Mouse (Mus musculus) brain, embryonic 18.5 days (tissue): ENCODE data around the gene Rhbg.

ENCODE experiments used
- DNase-seq: peaks from one replicate; pipeline ENCODE4 v3.0.0-alpha.2; 2012; ENCODE audit warnings: low read depth, low spot score

Rhbg gene

GRCm38 (mm10) chr3:88229526-88229925 lies 25.0 kb downstream of the Rhbg start:
- DNase-seq: no peak

DNA sequence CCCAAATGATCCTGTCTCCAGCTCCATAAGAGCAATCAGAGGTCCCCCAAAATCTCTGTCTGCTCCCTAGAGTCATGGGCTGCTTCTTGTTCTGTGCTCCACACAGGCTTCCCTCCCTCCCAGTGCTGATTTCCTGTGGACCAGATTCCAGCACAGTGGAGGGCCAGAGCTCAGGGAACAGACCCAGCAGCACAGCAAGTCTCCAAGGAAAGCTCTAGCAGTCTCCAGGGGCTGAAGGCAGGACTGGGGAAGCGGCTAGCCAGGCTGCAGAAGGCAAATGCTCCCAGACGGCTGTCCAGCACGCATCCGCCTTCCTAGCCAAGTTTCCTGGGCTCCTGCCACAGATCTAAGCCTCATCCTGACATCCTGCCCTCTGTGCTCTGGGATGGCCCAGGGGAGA lies 25.6 kb downstream of the Rhbg start:
- no peak for DNase-seq

GRCm38 (mm10) chr3:88227976-88228375 lies 26.5 kb downstream of the Rhbg start:
- DNase-seq: no peak

DNA sequence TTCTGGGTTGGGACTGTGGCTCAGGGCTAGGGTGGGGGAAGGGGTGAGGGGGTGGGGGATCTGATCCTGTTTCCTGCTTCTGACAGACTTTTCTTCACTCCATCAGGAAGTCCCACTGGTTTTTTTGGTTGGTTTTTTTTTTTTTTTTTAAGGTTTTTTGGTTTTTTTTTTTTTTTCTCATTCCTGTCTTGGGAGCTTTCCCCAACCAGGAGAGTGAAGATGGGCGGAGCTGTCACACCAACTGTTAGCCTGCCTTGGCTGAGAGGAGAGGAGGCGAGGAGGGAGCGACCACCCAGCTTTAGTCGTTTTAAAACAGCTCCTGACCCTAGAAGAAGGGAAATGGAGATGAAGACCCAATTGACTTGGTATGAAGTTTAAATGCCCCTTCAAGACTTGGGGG lies 27.2 kb downstream of the Rhbg start:
- DNase-seq: no peak

DNA sequence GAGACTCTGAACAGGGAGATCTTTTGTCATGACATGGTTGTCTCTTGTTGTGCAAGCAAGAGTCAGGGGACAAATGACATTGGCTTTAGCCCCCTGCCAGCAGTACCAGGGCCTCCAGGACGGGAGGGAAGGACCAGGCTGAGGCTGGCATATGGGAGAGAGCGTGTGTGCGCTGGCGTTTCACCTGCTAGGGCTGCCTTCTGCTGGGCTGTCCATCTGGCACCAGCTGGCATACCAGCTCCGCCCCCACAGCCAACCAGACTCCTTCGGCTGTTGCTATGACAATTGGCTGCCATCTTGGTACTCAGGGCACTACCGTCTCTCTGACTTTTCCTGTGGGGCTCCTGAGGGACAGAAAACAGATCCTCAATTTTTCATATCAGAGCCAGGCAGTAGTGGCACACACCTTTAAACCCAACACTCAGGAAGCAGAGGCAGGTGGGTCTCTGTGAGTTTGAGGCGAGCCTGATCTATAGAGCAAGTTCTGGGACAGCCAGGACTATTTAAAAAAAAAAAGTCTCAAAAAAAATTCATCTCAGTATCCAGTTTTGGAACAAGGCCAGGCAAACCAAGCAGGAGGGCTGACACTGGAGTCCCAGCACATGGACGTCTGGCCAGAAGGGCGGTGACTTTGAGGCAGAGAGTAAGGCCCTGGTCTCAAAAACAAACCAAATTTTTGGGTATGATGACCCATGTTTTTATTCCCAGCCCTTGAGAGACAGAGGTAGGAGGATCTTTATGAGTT lies 28.2 kb downstream of the Rhbg start:
- no peak for DNase-seq

GRCm38 (mm10) chr3:88224929-88225328 lies 29.6 kb downstream of the Rhbg start:
- no peak for DNase-seq

DNA sequence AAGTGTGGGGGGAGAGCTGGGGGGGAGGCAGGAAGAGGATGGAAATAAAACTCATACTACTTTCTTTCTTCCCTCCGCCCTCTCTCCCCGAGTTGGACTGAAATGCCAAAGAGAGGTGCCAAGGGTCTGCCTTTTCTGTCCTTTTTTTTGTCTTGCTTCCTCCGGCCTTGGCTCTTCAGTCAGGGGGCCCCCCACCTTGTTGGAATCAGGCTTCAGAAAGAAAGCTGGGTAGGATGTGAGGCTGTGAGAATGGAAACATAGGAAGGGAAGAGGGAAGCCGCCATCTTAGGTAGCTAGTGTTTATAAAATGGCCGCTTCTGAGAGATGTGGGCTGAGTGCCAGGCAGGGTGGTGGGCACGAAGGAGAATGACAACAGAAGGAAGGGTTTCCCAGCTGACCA lies 32.1 kb downstream of the Rhbg start:
- no peak for DNase-seq

- peak; percentile 94 for DNase-seq
Observed at GRCm38 (mm10) chr3:88221519-88222390, 32.8 kb downstream of the Rhbg start.

GRCm38 (mm10) chr3:88220842-88221241 lies 33.7 kb downstream of the Rhbg start:
- DNase-seq: no peak

DNA sequence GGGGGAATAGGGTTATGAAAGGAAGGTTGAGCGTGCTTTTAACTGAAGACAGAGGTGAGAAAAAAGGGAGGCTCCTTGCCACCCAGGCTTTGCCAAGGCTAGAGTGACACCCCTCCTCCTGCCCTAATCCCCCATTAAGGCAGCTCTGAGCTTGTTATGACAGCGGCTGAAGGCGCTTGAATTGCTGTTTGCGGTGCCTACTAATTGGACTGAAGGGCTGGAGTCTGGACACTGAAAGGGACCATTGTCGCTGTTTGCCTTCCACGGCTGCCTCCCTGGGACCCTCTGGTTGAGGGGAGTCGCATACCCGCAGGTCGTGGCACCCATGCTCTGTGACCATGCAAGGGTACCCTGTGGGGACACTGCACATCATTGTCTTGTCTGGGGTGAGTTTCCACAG lies 34.6 kb downstream of the Rhbg start:
- no peak for DNase-seq

DNA sequence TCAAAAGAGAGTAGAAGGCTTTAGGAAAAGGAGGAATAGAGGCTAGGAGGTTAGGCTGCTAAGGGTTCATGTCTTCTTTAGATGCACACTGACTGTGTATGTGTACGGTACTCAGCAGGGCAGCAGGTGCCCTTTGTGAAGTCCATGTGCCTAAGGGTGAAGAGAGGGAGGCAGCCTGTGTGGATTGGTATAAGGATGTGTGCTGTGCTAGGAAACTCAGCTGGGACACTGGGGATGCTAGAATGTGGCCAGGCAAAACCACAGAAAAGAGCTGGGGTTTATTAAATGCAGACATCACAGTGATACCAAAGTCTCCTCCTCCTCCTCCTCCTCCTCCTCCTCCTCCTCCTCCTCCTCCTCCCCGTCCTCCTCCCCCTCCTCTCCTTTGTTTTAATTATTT lies 36.8 kb downstream of the Rhbg start:
- no peak for DNase-seq

GRCm38 (mm10) chr3:88216534-88217326 lies 37.8 kb downstream of the Rhbg start:
- no peak for DNase-seq

- DNase-seq: no peak
Observed at GRCm38 (mm10) chr3:88216116-88216515, 38.4 kb downstream of the Rhbg start.

DNA sequence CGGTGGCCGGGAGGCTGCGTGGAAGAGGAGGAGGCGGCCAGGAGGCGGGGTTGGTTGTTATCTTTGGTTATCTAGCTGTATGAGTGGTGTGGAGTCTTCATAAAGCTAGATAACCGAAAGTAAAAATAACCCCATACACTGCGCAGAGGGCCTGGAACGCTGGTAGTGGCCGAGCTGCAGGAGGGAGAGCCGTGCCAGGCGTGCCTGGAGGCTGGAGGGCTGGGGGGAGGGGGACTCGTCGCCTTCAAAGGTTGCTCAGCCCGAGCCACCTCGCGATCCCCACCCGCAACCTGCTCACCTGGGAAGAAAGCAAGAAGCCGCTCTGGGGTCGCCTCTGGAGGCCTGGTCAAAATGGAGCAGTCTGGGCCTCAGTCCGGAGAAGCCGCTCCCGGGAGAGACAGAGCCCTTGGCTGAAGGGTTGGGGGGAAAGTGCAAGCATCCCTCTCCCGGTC lies 38.9 kb downstream of the Rhbg start:
- no peak for DNase-seq

- no peak for DNase-seq
Observed at GRCm38 (mm10) chr3:88214971-88215552, 39.4 kb downstream of the Rhbg start.

DNA sequence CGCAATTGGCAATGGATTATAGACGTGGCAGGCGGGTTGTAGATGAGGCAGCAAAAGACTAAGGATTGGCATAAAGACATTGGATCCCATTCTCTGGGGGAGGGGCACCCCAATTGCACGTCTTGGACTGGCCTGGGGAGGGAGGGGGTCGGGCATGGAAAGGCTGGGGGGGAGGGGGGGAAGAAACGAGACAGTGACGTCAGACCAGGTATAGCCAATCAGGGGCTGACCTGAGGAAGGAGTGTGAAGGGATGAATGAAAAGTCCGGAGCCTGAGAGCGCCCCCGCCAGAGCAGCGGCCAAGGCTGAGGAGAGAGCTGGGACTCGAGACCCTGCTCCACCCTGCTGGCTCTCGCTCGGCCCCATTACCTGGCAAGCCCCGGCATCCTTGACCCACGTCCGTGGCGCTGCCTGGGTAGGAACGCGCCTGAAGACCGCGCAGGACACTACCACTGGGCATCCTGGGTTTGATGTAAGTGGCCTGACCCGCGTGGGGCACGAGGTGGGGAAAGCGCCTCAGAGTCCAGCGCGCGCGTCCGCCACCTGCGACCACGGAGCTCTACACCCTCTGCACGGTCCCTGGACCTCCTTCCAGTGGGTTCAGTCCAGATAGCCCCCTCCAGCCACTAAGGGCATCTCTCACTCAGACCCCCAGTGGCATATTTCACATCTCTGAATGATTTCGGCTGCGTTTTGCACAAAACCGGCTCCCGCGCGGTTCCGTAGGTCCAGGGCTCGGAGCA lies 40.1 kb downstream of the Rhbg start:
- DNase-seq: no peak

DNA sequence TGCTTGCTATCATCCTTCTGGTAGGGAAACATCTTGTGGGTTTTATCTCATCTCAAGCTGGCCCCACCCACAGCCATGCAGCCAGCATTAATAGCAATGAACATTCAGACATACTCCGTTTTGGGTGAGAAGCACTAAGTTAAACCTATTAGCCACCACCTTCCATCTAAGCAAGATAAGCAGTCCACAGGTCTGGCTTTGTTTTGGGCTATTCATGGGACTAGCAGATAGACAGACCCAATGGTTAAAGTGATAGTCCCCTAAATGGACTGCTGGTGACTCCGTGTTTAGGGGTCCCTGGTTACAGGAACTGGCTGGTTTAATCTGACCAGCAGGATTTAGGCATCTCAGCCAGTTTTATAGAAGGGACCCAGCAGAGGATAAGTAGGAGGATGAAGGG lies 41.5 kb downstream of the Rhbg start:
- DNase-seq: no peak

GRCm38 (mm10) chr3:88212356-88212755 lies 42.2 kb downstream of the Rhbg start:
- no peak for DNase-seq

DNA sequence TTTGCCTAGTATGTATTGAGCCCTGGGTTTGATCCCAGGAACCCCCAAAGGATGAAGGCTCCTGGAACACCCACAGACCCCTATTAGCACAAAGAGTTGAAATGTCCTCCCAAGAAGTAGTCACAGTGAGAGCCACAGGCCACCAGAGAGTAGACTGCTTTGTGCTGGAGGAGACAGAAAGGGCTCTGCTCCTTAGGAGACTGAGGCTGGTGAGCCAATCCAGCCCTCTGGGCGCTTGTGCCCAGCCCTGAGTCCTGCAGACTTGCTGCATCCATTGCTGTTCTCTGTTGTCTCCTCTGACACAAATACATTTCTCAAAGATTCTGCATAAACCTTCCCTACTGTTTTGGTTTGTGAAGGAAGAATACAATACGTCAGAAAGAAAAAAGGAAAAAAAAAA lies 43.6 kb downstream of the Rhbg start:
- no peak for DNase-seq

DNA sequence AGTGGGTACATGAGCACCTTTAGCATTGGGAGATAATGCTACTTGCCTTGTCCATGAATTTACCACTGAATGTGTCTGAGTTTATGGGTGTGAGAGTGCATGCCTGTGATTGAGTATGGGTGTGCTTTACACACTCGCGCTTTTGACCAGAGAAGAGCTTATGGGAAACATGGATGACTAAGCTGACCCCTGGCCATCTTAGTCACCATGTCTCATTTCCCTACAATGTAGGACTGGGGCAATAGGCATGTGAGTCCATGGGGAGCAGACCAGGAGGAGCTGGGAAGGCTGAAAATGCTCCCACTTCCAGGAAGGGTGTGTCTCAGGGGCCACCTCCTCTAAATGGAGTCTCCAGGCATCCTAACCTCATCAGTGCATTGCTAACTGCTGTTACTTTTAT lies 44.4 kb downstream of the Rhbg start:
- DNase-seq: no peak

- DNase-seq: no peak
Observed at GRCm38 (mm10) chr3:88209306-88209705, 45.2 kb downstream of the Rhbg start.
